Mouse (Mus musculus) megakaryocyte, embryonic 14.5 days (primary cell): ENCODE data around the gene Col18a1.

Source experiments
- FLI1 ChIP-seq: IDR thresholded peaks from 2 replicates; pipeline ENCODE4 v1.6.1; 2012; ENCODE audit warnings: low read length, inconsistent platforms, mixed read lengths
- GATA1 ChIP-seq: IDR thresholded peaks from 3 replicates; pipeline ENCODE4 v1.6.1; 2012; ENCODE audit warnings: mixed read lengths, low read length, inconsistent platforms, borderline replicate concordance

DNA sequence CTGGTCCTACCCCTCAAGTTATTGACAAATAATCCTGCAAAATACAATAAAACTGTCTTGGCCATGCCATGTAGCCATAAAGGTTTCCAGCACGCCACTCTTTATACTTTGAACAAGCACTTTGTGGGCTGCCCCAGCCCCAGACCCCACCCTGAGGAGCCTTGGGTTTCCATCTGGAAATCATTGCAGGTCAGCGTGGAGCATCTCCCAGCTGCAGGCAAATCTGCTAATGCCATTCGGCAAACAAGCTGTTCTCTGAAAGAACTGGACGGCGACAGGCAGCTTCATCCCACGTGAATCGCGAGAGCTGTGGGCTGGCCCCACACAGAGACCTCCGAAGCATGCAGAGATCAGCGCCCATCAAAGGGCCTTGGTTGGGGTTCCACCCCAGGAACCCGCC, 34.2 kb downstream of the Col18a1 start:
- TF ChIP-seq GATA1 (no peak), FLI1 (no peak)
